Mouse (Mus musculus): ENCODE results near the gene Hipk3. TPM values are rescaled to one million over a fixed set of nuclear protein-coding genes. Genes with fewer than 3 reads are reported as not detected.
A peak's percentile ranks its signal among the peaks of the same experiment; 100 is the strongest.

The Hipk3 gene
- 36.0 and 40.5 TPM in 2 replicates for total RNA-seq (2014; fragmentation: Nextera tagmentation)
- total RNA-seq (2017), result 35.9 and 41.3 TPM in 2 replicates

- ATAC-seq (replicated peaks; ENCODE audit: poor library complexity, severe bottlenecking), result peak; percentile 71
Measured at GRCm38 (mm10) chr2:104493951-104494800, at the start of gene Hipk3. Gene Hipk3, minus strand, starts transcription at chr2:104494446.

GRCm38 (mm10) chr2:104540286-104540685 is 46.0 kb upstream of the Hipk3 start:
- no peak for ATAC-seq (replicated peaks; ENCODE audit: poor library complexity, severe bottlenecking)

- no peak for ATAC-seq (replicated peaks; ENCODE audit: poor library complexity, severe bottlenecking)
Measured at GRCm38 (mm10) chr2:104534751-104535150, 40.5 kb upstream of the Hipk3 start.

DNA sequence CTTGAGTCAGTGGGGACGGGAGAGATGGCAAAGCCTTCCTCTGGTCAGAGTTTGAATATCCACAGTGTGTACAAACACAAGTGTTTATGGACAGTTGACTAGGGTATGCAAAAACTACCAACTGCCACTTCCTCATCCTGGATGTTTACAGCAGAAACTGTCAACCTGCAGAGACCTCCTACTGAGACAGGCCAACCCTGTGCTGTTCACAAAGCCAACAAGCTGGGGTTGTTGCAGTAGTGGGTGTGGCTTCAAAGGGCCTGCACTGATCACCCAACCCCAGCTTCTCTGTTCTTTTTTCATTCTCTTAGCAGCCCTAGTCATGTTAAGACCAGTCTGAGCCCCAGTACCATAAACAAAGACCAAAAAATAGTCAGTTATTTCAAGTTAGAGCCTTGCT is 38.3 kb upstream of the Hipk3 start:
- ATAC-seq (replicated peaks; ENCODE audit: poor library complexity, severe bottlenecking), result peak; percentile 83

DNA sequence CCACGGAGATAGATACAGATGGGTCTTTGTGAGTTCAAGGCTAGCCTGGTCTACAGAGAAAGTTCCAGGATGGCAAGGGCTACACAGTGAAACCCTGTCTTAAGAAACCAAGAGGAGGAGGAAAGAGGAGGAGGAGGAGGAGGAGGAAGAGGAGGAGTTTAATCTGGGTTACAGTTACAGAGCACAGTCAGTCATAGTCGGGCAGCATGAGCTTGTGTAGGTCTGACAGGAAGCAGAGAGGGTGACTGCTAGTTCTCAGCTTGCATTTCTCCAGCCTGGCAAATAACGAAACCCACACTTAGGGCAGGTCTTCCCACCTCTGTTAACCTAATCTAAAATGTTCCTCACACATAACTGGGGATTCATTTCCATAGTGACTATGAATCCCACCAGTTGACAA is 32.3 kb upstream of the Hipk3 start:
- peak; percentile 26 for ATAC-seq (replicated peaks; ENCODE audit: poor library complexity, severe bottlenecking)

GRCm38 (mm10) chr2:104525506-104525905 is 31.3 kb upstream of the Hipk3 start:
- peak; percentile 94 for ATAC-seq (replicated peaks; ENCODE audit: poor library complexity, severe bottlenecking)

DNA sequence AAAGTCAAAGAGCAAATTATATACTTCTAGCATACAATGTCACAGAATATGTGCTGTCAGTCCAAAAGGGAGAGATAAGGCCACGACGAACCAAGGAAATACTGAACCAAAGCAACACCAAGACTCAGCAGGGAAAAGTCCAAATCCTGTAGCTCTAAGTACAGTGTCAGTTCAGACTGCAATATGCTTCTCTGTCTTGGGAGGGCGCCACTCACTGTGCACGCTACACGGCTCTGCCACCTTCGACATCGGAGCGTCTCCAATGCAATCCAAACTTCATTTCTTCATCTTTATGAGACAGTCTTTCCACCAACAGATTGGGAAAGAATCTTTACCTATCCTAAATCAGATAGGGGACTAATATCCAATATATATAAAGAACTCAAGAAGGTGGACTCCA is 17.4 kb upstream of the Hipk3 start:
- ATAC-seq (replicated peaks; ENCODE audit: poor library complexity, severe bottlenecking), result no peak

DNA sequence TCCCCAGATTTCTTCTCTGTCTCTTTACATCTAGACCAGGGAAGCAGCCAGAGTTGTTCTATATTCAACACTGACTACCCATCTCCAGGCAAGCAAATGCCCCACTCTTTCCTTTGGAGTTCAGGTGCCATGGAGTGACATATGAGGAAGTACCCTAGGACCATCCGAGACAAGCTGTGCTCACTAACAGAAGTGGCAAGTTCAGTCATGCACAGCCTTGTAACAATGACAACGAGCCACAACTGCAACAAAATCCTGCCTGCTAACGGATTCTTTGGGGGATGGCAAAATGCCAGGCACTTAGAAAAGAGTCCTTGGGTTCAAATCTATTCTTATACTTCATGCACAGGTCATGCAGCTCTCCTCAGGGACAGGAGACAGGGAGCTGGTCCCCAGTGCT is 8.1 kb upstream of the Hipk3 start:
- ATAC-seq (replicated peaks; ENCODE audit: poor library complexity, severe bottlenecking), result peak; percentile 56; the same call in 1 of the 2 replicates

DNA sequence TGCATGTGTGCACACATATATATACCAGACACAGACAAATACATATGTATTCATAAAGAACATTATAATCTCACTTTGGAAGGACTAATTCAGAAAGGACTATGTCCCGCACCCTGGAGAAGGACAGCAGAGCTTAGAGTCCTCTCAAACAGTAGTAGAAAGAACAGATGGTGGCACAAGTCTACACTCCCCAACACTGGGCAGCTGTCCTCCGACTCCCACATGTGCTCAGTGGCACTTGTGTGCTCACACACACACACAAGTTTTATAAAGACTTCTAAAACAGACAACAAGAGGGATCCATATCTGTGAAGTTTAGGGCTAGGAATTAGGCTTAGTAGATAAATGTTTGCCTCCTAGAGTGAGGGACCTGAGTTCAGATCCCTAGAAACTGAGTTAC is 6.8 kb upstream of the Hipk3 start:
- ATAC-seq (replicated peaks; ENCODE audit: poor library complexity, severe bottlenecking), result no peak

- ATAC-seq (replicated peaks; ENCODE audit: poor library complexity, severe bottlenecking), result no peak
Measured at GRCm38 (mm10) chr2:104497771-104498170, 3.5 kb upstream of the Hipk3 start.

GRCm38 (mm10) chr2:104497231-104497630 is 3.0 kb upstream of the Hipk3 start:
- ATAC-seq (replicated peaks; ENCODE audit: poor library complexity, severe bottlenecking), result no peak

DNA sequence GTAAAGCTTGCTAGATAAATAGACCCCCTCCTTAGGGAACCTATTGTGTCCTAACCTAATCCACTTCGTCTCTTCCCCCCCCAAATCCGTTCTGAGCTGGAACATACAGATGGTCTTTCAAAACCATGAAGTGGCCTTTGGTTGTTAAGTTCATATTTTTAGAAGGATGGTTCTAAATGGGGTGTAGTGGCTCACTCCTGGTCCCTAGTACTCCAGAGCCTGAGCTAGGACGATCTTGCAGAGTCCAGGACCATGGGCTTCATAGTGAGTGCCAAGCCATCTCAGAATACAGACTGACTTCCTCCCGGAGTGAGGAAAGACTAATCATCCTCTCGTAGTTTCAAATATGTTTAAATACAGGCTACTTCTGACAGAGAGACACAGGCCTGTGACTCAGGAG is 2.0 kb upstream of the Hipk3 start:
- ATAC-seq (replicated peaks; ENCODE audit: poor library complexity, severe bottlenecking), result no peak

- no peak for ATAC-seq (replicated peaks; ENCODE audit: poor library complexity, severe bottlenecking)
Measured at GRCm38 (mm10) chr2:104494801-104495185, 547 bp upstream of the Hipk3 start.

DNA sequence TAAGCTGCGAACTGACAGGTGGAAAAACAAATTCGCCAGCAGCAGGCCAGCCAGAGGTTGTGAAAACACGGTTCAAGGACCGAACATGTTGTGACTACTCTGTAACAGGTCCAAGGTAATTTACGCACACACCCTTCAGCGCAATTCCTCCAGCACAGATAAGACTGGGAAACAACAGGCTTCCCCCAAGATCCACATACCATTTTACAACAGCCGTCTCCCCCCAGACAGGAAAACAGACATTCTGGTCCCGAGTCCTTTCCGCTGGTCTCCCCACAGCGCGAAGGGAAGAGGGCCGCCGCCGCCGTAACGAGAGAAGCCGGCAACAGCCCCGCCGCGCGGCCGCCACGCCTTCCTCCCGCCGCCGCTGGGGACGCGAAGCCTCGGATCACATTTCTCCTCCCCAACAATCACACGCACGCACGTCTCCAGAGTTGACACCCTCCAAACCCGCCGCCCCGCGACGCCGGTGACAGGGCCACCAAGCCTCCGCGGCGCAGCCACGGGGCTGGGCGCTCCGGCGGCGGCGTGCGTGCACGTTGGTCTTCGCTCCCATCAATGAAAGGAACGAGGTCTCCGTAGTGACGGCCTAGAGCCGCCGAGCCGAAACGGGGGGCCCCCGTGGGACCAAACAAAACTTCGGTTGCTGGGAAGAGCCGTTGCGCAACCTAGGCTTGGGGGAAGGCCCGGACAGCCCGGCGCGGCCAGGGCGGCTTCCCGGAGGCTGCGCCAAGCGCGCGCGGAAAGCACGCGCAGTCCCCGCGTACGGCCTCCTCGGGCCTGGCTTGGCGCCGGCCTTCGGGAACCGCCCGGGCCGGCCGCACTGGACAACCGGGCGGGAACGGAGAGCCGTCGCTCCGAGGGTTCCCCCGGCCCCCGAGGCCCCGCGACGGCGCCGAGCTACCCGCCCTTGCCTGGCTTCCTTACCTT is 960 bp downstream of the Hipk3 start:
- peak; percentile 64 for ATAC-seq (replicated peaks; ENCODE audit: poor library complexity, severe bottlenecking)

DNA sequence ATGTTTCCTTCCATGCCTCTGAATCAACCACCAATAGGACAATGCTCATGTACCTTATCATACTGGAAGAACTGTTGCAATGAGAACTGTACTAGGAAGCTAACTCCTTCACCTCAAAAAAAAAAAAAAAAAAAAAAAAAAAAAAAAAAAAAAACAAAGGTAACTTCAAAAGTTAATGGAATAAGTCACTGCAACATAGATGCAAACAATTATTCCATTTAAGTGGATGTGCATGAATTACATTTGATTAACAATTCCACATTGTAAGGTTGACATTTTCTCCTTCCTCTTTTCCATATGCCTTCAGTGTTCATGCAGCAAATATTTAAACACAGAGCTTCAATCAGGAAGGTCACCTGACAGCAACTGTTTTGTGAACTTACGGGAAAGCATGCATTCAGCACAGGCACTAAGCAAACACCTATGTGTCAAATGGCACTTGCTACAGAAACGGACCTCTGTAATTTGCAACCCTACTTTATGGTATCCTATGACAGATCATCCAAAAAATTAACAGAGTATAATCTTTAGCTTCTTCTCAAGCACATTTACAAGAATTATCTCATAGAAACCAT is 2.9 kb downstream of the Hipk3 start:
- no peak for ATAC-seq (replicated peaks; ENCODE audit: poor library complexity, severe bottlenecking)

GRCm38 (mm10) chr2:104490761-104491160 is 3.5 kb downstream of the Hipk3 start:
- no peak for ATAC-seq (replicated peaks; ENCODE audit: poor library complexity, severe bottlenecking)

GRCm38 (mm10) chr2:104489851-104490250 is 4.4 kb downstream of the Hipk3 start:
- ATAC-seq (replicated peaks; ENCODE audit: poor library complexity, severe bottlenecking), result no peak

- no peak for ATAC-seq (replicated peaks; ENCODE audit: poor library complexity, severe bottlenecking)
Measured at GRCm38 (mm10) chr2:104484438-104484837, 9.8 kb downstream of the Hipk3 start.

- ATAC-seq (replicated peaks; ENCODE audit: poor library complexity, severe bottlenecking), result no peak
Measured at GRCm38 (mm10) chr2:104482156-104482555, 12.1 kb downstream of the Hipk3 start.

GRCm38 (mm10) chr2:104479054-104479453 is 15.2 kb downstream of the Hipk3 start:
- no peak for ATAC-seq (replicated peaks; ENCODE audit: poor library complexity, severe bottlenecking)

Measured in granulocyte monocyte progenitor cell, adult 5-6 weeks (primary cell).